Mouse (Mus musculus) heart, adult 18-20 months (tissue): ENCODE measurements around the gene Stag1. TPM values are rescaled to one million over a fixed set of nuclear protein-coding genes. Genes with fewer than 3 reads are reported as not detected.

ENCODE experiments used
- total RNA-seq, 2 experiments: library from RNA; stranded (reverse); gene quantifications; 2 replicates each; pipeline ENCODE4 v1.2.3; 2021

Stag1 gene
- total RNA-seq, 2 experiments from 2014 or later, result 28.4 to 29.5 TPM

Other genes with a start within 250 kb of the Stag1 start
- gene Il20rb, start 111.0 kb upstream of the Stag1 start, total RNA-seq, result 1 to 10 TPM in 1 of 2 experiments, under 1 TPM in 1; 0.47 to 1.2 TPM
- gene Nck1, start 51.7 kb upstream of the Stag1 start, total RNA-seq, result 10 to 100 TPM; 37.0 to 45.2 TPM
- 1 to 10 TPM; 3.2 to 4.3 TPM for gene Slc35g2, start 26.7 kb upstream of the Stag1 start, total RNA-seq